Mouse (Mus musculus): Measurements from ENCODE around the gene Wbp4. TPM values are rescaled to one million over a fixed set of nuclear protein-coding genes. Genes with fewer than 3 reads are reported as not detected.
A peak's percentile ranks its signal among the peaks of the same experiment; 100 is the strongest.

The Wbp4 gene
- total RNA-seq, 2 experiments from 2014 or later, result 20.7 to 22.0 TPM

DNA sequence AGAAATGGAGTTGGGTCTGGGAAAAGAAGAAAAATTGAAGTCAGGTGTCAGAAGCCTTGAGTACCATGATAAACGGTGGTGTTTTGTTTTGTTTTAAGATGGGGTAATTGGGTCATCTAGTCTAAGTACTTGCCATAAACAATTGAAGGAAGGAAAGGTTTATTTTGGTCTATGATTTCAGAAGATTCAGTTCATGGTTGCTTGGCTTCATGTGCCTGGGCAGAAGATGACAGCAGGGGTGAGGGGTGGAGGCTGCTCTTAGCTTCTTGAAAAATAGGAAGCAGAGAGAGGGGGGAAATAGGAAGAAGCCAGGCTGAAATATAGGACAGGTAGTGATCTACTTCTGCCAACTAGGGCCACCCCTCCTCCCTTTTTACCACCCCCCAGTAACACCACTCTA is 30.2 kb upstream of the Wbp4 start:
- intact Hi-C loops (cut with DNase I), result no loop called here
- no peak for DNase-seq

DNA sequence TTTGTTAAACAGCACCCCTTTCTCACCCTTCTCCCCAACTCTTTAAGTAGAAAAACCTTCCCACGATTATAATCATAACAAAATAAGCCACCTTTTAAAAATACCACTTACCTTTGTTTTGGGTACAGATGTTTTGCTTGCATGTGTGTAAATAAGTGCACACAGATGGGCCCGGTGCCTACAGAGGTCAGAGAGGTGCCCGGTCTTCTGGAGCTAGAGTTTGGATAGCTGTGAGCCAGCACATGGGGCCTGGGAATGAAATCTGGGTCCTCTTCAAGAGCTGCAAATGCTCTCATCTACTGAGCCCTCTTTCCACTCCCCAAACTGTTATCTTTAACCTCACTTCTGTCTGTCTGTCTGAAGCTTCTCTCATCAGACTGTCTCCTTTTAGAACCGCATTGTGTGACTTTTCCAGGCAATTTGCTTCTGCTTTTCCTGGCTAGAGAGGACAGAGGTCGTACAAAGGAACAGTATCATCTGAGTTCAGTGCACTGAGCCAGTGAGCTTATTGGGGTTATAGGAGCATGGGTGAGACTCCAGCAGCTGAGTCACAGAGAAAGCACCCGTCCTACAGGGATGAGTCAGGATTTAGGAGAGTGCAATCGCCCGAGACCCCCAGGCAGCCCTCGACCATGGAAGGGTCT is 27.5 kb upstream of the Wbp4 start:
- DNase-seq, result no peak
- intact Hi-C loops (cut with DNase I), result loop anchor here (2.0 kb wide), 1 partner anchor 54 kb away; no protein-coding TSS in a partner anchor

DNA sequence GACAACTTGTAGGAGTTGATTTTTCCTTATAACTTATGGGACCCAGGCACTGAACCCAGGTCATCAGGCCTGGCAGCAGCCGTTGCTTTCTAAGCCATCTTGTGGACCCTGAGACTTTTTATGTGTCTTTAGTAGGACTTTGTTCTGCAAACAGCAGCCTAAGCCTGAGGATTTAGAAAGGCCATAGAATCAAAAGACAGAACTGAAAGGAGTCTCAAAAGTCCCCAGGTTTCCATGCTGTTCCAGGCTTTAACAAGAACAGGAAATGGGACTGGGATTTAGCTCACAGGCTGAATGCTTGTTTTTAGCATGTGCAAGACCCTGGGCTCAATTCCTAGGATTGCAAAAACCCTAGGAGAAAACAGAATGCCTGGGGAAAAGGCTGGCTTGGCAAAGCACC is 26.5 kb upstream of the Wbp4 start:
- intact Hi-C loops (cut with DNase I), result loop anchor here (2.0 kb wide), 1 partner anchor 55 kb away; no protein-coding TSS in a partner anchor
- no peak for DNase-seq

DNA sequence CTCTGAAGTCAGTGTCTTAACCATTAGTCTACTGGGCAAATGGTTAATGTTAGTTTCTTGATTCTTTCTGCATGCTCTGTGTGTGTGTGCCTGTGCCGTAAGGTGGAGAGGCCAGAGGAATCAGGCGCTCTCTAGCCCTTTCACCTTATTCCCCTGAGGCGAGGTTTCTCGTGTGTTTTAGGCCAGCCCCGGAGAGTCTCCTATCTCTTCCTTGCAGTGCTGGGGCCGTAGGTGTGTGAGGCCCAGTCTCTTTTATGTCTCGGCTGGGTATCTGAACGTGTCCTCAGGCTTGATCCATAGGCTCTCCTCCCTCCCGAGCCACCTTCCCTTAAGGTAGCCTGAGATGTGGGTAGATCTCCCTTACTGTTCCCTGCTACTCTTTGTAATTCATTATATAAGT is 24.9 kb upstream of the Wbp4 start:
- intact Hi-C loops (cut with DNase I), result no loop called here
- DNase-seq, result no peak

DNA sequence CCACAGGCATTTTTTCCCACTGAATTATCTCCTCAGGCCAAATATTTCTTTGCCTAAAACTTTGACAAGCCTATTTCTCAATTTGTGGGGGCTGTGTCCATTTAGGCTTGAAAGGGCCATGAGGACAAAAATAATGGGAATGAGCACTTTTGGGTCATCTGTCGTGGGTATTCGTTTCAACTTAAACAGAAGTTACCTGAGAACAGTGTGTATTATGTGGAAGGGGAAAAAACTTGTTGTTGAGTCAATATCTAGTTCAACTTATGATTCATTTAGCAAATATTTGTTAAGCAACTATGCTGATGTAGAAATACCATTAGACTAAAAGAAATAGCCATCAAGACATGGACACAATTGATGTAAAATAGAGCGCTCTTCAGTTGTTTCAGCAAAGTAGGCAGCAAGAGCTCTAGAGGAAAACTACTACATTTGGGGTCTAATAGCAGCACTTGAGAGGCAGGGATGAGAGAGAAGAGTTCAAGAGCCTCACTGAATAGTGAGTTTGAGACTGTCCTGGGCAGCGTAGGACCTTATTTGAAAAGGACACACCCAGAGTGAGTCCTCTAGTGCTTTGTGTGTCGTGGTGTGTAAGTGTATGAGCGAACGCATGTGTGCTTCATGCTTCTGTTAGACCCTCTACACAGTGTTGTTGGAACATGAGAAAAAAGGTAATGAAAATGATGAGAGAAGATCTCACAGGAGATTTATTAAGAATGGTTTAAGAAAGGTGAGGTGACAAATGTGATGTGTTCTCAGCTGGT is 23.1 kb upstream of the Wbp4 start:
- no peak for DNase-seq
- intact Hi-C loops (cut with DNase I), result no loop called here

DNA sequence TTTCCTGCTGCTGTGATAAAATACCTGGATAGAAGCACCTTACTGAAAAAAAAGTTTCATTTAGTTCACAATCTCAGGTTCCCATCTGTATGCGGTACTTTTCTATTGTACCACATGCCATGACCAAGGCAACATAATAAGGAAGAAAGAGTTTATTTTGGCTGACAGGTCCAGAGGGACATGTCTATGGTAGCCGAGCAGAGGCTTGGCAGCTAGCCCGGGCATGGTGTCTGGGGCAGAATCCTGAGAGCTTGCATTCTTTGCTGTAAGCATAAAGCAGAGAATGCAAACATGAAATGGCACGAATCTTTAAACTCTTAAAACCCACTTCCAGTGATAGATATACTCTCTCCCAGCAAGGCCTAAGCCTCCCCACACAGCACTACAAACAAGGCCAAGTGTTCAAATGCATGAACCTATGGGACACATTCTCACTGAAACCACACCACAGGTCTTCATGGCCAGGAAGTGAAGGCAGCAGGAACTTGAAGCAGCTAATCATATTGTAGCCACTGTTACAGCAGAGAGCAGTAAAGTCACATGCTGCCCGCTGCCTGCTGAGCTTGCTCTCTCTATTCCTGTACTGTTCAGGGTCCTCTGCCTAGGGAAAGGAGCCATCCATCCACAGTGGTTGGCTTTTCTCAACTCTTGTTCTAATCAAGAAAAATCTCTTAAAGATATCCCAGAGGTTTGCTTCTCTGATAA is 22.2 kb upstream of the Wbp4 start:
- peak in 1 of 2 experiments; percentile 57 for DNase-seq

DNA sequence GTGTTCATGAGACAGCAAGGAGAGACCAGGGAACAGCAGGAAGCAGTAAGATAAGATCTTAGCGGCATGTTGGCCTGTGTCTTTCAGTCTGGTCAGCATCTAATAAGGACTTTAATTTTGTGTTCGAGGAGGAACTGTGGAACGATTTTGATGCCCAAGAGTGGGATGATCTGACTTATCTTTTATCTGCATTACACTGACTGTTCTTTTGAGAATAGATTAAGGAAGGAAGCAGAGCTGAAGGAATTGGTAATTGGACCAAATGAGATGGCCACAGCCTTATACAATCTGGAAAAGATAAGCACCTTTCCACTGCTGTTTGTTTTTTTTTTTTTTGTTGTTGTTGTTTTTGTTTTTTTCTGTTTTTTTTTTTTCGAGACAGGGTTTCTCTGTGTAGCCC is 19.4 kb upstream of the Wbp4 start:
- no peak for DNase-seq
- intact Hi-C loops (cut with DNase I), result no loop called here

More for the DNA sequence above, 22.2 kb upstream of the Wbp4 start:
- intact Hi-C loops (cut with DNase I), result no loop called here

DNA sequence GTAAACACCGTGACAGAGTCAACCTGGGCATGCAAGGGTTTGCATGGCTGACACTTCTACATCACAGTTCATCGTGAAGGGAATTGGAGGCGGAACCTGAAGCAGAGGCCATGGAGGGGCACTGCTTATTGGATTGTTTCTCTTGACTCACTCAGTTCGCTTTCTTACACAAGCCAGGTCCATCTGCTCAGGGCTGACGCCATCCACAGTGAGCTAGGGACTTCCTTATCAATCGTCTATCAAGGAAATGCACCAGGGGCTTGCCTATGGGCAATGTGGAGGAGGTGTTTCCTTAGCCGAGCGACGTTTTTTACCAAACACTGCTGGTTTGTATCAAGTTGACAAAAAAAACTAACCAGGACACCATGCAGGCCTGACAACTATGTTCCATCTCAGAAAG is 18.0 kb upstream of the Wbp4 start:
- DNase-seq, result no peak
- intact Hi-C loops (cut with DNase I), result no loop called here

DNA sequence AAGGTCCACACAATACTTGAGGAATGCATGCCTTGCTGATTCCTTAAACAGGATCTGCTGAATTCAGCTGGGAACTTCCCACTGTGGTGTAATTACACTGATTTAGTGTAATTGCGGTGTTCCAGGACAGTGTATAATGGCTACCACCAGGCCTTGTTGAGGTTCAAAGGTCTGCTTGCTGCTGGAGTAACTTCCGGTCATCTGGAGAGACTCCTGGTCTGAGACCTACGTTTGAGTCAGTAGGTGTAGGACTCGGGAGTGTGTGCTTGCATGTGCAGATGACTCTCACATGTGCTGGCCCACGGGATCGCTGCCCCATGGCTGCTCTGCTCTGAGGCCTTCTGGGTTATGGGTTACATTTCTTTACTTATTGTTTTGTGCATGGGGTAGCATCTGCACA is 13.0 kb upstream of the Wbp4 start:
- intact Hi-C loops (cut with DNase I), result no loop called here
- DNase-seq, result no peak

DNA sequence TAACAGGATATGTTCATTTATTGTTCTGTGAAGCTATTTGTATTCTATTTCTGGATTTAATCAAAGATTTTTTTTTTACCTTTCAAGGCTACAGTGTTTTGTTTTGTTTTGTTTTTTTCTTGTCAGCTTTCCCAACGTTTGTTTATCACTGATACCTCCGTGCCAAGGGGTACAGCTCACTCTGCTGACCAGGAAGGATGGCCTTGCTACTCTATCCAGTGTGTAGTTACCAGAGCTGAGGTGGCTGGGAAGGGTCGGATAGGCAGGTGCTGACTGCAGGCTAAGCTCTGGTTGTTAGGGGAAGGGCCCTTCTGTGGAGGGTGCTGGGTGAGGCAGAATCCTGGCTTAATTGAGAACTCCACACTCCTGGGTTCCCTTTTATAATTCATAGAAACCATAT is 8.9 kb upstream of the Wbp4 start:
- DNase-seq, result no peak
- intact Hi-C loops (cut with DNase I), result no loop called here

DNA sequence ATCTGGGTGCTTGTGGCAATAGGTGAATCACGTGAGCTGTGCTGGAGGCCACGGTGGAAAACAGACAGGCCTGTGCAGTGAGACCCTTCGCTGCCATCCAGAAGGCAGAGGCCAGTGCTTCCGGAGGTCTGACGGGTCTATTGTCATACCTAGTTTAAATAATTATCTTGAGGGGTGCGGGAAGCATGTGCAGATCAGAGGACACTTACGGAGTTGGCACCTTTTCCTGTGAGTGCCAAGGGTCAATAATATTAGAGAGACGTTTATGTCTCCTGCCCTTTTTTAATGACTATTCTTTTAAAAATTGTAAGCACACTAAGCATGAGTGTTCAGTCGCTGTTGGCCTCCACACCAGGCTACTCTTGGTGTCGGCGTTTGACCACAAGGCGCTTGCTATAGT is 7.8 kb upstream of the Wbp4 start:
- intact Hi-C loops (cut with DNase I), result no loop called here
- DNase-seq, result no peak

DNA sequence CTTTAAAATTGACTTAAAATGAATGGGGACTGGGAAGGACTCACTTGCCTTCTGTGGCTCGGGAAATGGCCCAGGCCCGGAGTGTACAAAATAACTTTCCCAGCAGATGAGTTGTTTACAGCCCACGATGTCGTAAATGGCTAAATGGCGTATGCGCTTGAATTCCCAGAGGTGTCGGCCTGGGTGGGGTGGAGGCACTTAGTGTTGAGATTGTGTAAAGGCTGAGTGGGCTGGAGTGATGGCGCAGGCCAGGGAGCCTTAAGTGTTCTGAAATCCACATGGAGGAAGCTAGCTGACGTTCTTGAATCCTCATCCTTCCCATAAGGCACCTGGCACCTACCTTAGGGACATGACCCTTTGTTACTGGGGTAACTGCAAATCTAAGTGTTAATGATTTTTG is 7.2 kb upstream of the Wbp4 start:
- intact Hi-C loops (cut with DNase I), result no loop called here
- peak; percentile 62 for DNase-seq

DNA sequence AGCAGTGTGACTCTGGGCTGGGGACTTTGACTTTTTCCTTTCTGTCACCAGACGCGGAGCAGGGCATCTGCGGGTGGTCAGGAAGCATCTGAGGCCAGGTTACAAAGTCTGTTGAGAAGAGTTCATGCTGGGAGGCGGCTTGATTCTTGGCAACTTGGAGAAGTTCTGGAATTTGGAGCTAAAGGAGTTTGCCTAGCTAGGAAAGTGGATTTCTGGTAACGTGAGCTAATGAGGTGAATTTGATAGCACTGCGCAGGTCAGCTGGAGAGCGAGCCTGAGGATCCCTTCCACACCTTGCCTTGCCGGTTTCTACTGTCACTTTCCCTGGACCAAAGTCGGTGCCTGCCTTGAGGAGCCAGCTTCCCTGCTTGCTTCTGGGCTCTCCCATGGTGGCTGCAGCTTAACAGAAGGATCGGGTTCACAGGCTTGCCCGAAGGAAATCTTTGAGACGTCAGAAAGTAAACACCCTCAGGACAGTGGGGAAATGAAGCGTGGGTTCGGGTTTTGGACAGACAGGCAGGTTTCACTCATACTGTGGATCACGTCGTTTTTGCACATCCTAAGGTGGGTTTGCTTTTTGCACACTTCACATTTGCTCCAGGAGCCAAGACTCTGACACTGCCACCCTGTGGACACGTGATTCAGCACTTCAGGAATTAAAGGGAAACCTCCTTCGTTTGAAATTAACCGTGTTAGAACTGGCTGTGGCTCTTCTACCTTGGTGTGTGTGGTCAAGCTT is 5.8 kb upstream of the Wbp4 start:
- intact Hi-C loops (cut with DNase I), result loop anchor here (2.0 kb wide), 1 partner anchor 48 kb away; no protein-coding TSS in a partner anchor
- DNase-seq, result peak; percentile 45 to 53

DNA sequence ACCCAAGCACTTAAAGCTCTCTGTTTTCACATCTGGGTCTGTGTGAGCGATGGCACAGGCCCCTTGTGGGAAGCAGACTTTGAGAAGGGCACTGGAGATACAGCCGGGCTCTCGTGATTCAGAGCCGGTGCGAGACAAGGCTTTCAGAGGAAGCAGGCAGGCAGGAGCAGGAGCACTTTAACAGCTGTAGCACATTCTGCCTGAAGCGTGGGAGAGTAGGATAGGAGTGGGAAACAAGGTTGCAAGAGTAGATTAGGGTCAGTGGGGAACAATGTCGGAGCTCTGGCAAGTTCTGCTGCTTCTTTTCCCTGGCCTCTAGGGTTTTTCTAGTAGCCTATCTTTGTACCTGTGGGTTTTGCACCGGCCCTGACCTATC is 5.3 kb upstream of the Wbp4 start:
- intact Hi-C loops (cut with DNase I), result loop anchor here (2.0 kb wide), 1 partner anchor 48 kb away; no protein-coding TSS in a partner anchor
- DNase-seq, result no peak

DNA sequence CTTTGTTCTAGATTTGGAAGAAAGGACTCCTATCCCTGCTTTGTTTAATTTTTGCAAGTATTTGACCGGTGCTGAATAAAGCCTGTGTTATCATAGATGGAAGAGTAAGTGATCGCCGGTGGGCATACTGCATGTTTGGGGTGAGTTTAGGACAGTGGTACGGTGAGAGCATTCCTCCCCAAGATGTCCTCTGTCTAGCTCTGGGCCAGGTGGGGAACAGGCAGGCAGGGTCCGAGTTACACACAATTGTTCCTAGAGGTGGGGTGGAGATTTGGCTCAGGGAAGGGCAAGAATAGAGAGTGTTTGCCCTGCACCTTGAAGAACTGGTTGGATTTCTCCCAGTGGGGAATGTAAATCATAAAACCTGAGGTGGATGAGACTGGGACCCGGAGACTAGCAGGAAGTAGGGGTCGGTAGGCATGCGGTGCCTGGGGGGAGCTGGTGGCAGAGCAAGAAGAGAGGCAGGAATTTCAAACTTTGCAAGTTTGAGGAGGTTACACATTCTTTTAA is 2.3 kb upstream of the Wbp4 start:
- intact Hi-C loops (cut with DNase I), result loop anchor here (5.0 kb wide), 2 partner anchors 34 to 91 kb away; partner anchors contain the start of gene Naa16
- DNase-seq, result no peak

DNA sequence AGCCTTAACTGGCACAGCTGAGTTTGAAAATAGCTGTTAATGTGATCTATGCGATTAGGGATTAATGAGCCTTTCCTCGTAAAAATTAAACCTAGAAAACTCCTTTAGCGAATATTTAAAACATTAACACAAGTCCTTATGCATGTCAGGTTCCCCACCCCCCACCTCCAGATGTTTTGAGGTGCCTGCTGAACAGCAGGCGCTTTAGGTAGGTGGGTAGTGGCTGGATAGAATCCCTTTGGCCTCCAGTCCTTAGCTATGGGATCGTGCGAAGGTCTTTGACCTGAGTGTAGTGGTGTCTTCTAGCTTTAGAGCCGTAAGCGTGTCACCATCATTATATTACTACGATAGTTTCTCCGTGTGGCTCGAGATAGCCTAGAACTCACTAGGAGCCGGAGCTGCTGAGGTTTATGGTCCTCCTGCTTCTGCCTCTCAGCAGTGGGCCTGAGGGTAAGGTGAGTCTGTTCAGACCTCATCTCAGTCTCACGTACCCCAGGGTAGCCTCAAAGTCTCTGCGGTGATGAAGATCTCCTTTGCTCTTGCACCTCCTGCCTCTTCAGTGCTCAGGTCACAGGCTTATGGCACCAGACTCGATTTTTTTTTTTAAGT is 1.5 kb upstream of the Wbp4 start:
- peak in 1 of 2 experiments; percentile 27 for DNase-seq
- intact Hi-C loops (cut with DNase I), result loop anchor here (5.0 kb wide), 2 partner anchors 34 to 91 kb away; partner anchors contain the start of gene Naa16

DNA sequence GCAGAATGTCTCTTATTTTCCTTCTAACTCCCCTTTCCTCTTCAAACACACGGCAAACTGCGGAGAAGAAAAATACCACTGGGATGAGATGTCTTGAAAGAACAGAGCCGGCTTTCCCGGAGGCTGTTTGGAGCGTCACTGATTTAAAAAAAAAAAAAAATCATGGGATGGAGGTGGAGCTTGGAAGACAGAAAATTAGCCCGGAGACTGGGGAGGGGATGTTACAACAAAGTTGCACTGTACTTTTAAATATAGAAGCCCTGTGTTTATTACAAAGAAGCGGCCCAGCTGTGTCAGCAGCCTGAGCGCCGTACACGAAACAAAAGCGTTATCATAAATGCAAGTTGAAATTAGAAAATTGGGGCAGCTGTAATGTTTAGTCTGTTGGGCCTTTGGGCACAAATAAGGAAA is 936 bp upstream of the Wbp4 start:
- peak in 1 of 2 experiments; percentile 37 for DNase-seq
- intact Hi-C loops (cut with DNase I), result loop anchor here (5.0 kb wide), 2 partner anchors 35 to 90 kb away; partner anchors contain the start of gene Naa16

DNA sequence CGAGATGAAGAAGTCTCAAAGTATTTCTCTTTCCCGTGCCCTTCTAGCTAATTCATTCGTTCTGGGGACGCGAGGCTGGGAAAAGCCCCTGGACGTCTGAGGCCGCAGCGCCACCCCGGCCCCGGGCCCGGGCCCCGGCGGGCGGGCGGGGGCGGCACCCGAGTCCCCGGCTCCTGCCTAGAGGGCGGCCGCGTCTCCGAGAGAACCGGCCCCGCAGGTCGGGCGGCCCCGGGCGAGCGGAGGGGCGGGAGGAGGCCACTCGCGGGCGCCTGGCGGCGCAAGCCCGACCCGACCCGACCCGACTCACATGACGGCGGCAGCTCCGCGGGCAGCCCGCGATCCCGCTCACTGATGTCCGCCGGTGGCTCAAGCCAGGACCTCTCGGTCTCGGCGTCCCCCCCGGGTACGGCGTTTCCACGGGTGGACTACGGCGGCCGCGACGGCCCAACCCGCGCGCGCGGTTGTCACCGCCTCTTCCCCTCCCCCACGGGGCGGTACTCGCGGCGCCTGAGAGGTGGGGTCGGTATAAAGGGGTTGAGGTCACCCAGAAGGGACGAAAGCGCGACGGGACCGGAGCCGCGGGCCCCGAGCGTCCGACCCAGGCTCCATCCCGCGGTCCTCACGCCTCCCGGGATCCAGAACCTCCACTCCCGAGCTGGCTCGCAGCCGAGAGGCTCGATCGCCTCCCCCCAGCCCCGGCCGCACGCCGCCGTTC is 539 bp downstream of the Wbp4 start, which contains the start of gene Elf1:
TSS of gene Elf1 (plus strand) at position 571 of the 715 bp plus-strand sequence.
- intact Hi-C loops (cut with DNase I), result loop anchor here (1.0 to 5.0 kb wide), 4 partner anchors 37 to 106 kb away; partner anchors contain the start of genes Naa16 and Sugt1
- DNase-seq, result peak; percentile 98 to 99

DNA sequence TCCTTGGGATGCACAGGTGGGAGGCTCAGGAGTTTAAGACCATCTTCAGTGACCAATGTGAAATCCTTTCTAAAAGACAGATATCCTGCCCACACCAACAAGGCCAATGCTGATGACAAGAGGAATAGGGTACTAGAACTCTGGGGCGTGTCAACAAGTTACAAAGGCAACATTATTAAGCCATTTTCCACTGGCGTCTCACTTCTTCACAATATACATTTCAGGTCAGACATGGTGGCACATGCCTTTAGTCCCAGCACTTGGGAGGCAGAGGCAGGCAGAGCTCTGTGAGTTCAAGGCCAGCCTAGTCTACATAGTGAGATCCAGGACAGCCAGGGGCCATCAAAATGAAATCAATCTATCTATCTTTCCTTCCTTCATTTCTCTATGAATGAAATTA is 7.9 kb downstream of the Wbp4 start:
- no peak for DNase-seq
- intact Hi-C loops (cut with DNase I), result no loop called here

All from heart, postnatal 36 days (tissue).